Mouse (Mus musculus): ENCODE results near the gene Zc3h4.
"Not testable (repeated sequence)": the region's sequence is repeated elsewhere in the genome, so short reads cannot be mapped to it uniquely, and the experiment has no call there.

The Zc3h4 gene

GRCm38 (mm10) chr7:16400689-16401611 is at the start of gene Zc3h4:
Zc3h4 (plus strand) TSS chr7:16400910.
- DNase-seq (ENCODE audit: low read depth, low spot score), result peak; percentile 78

GRCm38 (mm10) chr7:16355854-16356594 is 44.7 kb upstream of the Zc3h4 start:
- DNase-seq (ENCODE audit: low read depth, low spot score), result no peak

- DNase-seq (ENCODE audit: low read depth, low spot score), result no peak
Observed at GRCm38 (mm10) chr7:16357602-16358001, 43.1 kb upstream of the Zc3h4 start.

GRCm38 (mm10) chr7:16364319-16364718 is 36.4 kb upstream of the Zc3h4 start:
- DNase-seq (ENCODE audit: low read depth, low spot score), result no peak

GRCm38 (mm10) chr7:16364901-16365500 is 35.7 kb upstream of the Zc3h4 start:
- no peak for DNase-seq (ENCODE audit: low read depth, low spot score)

GRCm38 (mm10) chr7:16366133-16366646 is 34.5 kb upstream of the Zc3h4 start:
- no peak for DNase-seq (ENCODE audit: low read depth, low spot score)

- DNase-seq (ENCODE audit: low read depth, low spot score), result no peak
Observed at GRCm38 (mm10) chr7:16366669-16367068, 34.0 kb upstream of the Zc3h4 start.

GRCm38 (mm10) chr7:16368835-16369234 is 31.9 kb upstream of the Zc3h4 start:
- DNase-seq (ENCODE audit: low read depth, low spot score), result no peak

GRCm38 (mm10) chr7:16370596-16370995 is 30.1 kb upstream of the Zc3h4 start:
- no peak for DNase-seq (ENCODE audit: low read depth, low spot score)

- no peak for DNase-seq (ENCODE audit: low read depth, low spot score)
Observed at GRCm38 (mm10) chr7:16373719-16374118, 27.0 kb upstream of the Zc3h4 start.

GRCm38 (mm10) chr7:16374989-16375388 is 25.7 kb upstream of the Zc3h4 start:
- no peak for DNase-seq (ENCODE audit: low read depth, low spot score)

- DNase-seq (ENCODE audit: low read depth, low spot score), result peak; percentile 56
Observed at GRCm38 (mm10) chr7:16376505-16376904, 24.2 kb upstream of the Zc3h4 start.

GRCm38 (mm10) chr7:16387160-16388041 is 13.3 kb upstream of the Zc3h4 start, which contains the start of gene Sae1:
Sae1 (minus strand) TSS chr7:16387806.
- DNase-seq (ENCODE audit: low read depth, low spot score), result peak; percentile 92

- DNase-seq (ENCODE audit: low read depth, low spot score), result not testable (repeated sequence)
Observed at GRCm38 (mm10) chr7:16389942-16390341, 10.8 kb upstream of the Zc3h4 start.

- no peak for DNase-seq (ENCODE audit: low read depth, low spot score)
Observed at GRCm38 (mm10) chr7:16392923-16393322, 7.8 kb upstream of the Zc3h4 start.

- no peak for DNase-seq (ENCODE audit: low read depth, low spot score)
Observed at GRCm38 (mm10) chr7:16395944-16396343, 4.8 kb upstream of the Zc3h4 start.

GRCm38 (mm10) chr7:16397465-16397864 is 3.2 kb upstream of the Zc3h4 start:
- DNase-seq (ENCODE audit: low read depth, low spot score), result no peak

GRCm38 (mm10) chr7:16398387-16399050 is 2.2 kb upstream of the Zc3h4 start:
- no peak for DNase-seq (ENCODE audit: low read depth, low spot score)

- peak; percentile 92 for DNase-seq (ENCODE audit: low read depth, low spot score)
Observed at GRCm38 (mm10) chr7:16399098-16399819, 1.5 kb upstream of the Zc3h4 start.
